Mouse (Mus musculus) lung, adult 18-20 months (tissue): ENCODE data around the gene Odam.

Source experiments
- DNase-seq, 2 experiments: peaks; one replicate each; pipeline ENCODE4 v3.0.0; 2022; ENCODE audit warnings: mixed read lengths in 2 of 2

Gene Odam

DNA sequence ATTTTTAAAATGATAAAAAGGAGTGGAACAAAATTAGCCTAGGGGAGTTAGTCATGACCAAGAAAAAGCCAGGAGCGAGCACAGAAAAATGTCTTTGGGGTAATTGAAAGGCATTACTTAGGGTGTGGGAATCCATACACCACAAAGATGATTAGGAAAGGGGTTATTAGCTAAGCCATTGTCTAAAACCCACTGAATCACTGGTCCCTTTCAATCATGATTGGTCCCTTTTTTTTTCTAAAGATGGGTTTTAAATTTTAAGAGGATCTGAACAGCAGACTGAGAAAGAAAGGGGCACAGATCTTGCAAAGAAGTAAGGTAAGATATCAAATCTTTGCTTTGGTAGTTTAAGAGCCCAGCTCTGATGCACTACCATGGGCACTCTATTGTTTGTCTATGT, at the start of gene Odam:
TSS of gene Odam (plus strand) at position 301 of the 400 bp plus-strand sequence.
- DNase-seq, result no peak

DNA sequence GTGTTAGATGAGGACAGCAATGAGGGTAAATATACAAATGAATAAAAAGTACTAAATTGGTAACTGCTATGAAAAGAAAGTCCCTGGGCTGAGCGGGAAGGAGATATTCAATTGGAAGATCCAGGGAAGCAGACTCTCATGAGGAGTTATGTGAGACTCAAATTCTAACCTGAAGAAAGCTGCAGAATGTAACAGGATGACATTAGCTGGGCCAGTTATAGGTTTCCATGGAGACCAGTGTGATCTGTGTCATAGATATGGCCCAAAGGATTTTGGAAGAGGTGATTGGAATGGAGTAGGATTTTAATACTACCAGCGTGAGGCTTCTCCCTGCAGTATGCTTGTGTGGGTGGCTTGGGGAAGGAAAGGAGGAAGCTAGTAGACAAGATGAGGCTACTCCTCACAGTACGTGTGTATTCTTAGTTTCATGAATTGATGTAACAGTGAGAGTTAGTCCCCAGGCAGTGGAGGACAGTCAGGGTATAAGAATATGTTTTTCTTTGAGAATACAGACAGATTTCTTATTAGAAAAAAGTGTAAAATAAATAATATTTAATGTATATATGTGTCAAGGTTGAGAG, 29.6 kb upstream of the Odam start:
- DNase-seq, result no peak

DNA sequence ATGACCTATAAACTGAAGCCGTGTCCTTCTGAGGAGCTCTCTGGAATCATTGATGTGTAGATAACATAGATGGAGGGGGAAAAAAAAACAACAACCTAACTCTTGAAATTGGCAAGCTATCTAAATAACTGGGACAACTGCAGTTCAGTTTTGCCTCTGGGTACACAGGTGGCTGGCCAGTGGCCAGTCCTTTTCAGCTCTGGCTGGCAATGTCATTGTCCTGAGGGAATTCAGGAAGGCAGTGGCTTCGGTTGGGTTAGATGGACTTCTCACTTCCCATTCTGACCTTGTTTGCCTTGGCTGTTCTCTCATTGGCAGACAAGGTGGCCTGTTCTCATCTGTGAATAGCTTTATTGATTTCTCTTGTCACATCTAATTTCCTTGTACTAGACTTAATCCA, 14.7 kb upstream of the Odam start:
- no peak for DNase-seq

DNA sequence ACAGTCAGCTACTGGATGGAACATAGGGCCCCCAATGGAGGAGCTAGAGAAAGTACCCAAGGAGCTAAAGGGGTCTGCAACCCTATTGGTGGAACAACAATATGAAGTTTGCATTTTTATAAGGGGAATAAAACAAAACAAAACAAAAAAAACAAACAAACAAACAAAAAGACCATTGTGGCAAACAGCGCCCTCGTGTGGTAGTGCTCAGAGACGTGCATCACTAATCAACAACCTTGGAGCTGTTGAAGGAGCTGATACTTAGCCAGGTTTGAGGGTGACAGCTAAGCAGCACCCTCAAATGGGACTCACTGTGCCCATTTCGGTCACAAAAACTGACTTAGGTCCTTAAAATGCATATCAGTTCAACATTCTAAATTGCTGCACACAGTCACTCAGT, 13.4 kb upstream of the Odam start:
- no peak for DNase-seq

DNA sequence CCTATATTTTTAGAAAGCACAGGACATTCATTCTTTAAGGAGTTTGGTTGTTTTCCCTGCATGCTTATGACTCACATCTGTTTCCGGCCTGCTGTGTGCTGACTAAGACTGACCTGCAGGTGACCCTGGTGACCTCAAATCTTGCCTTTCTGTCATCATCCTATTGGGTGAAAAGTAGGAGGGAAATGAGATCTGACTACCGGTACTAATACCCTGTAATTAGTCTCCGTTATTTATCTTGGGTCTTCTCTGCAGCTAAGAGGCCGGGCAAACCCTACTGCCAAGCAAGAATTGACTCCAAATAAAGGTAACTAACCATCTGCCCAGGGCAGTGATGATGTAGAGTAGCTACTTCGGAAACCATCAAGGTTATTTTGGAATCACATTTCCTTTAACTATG, 40.5 kb downstream of the Odam start, which contains the start of gene Csn3:
TSS of gene Csn3 (plus strand) at position 208 of the 400 bp plus-strand sequence.
- no peak for DNase-seq

DNA sequence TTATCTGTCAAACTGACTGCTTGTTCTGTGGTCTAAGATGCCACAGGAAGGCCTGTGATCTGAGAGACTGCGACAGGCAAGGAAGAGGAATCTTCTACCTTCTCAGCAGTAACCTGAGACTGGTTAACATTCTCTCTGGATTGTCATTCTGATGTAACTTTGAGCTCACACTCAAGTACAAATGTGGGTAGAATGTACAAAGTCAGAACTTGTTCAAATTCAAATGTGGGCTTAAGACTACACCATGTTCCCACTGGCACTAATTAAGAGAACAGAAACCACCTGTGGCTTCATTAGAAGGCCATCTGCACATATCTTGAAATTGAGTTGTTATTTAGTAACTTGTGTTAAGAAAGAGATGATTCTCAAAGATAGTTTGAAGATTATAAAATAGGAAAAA, 46.8 kb downstream of the Odam start:
- DNase-seq, result no peak

DNA sequence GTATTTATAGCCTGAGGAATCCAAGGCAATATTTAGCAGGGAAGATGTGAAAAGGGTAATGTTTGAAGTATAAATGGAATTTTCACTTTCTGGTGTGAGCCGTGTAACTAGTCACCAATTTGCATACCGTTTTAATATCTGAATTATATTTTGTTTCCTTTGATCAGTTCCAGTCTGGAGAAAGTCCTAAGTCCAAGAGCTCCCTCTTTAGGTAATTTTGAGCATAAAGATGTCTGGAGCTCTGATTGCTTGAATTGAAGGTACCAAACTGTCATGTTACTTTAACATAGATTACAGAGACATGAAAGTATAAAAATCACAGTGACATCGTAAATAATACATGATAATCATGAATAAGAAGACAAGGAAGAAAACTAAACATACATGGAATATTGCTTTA, 55.9 kb downstream of the Odam start:
- DNase-seq, result no peak

DNA sequence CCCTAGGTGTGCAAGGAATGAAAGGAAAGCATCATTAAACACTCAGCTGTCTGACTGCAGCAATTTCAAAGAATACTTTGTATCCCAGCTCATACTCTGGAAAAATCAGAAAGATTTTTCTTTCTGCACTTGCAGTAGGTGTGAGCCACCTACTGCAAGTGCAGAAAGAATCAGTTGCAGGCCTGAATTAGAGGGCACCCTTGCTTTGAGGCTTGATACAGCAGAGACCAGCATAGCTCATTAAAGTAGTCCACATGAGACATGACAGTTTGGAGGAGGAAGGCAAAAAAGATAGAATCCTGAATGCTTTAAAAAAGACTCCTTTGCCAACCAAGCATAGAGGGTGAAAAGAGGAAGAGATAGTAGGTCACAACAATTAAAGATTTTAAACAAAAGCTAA, 57.7 kb downstream of the Odam start:
- no peak for DNase-seq
